Mouse (Mus musculus): ENCODE results near the gene Fgf10.

- TF ChIP-seq CTCF (IDR thresholded peaks at IDR 0.05; ENCODE audit: low read depth): no peak
- TF ChIP-seq EP300 (IDR thresholded peaks at IDR 0.05; ENCODE audit: low read depth): no peak
Measured at GRCm38 (mm10) chr13:118669491-118669890, at the start of gene Fgf10.
